Mouse (Mus musculus) CH12.LX (cell line): ENCODE data around the gene Olfr1251. TPM values are rescaled to one million over a fixed set of nuclear protein-coding genes. Genes with fewer than 3 reads are reported as not detected.
"Not testable (repeated sequence)": the region's sequence is repeated elsewhere in the genome, so short reads cannot be mapped to it uniquely, and the experiment has no call there.

Experiments
- DNase-seq: peaks from one replicate; pipeline ENCODE4 v3.0.0-alpha.2; 2013; ENCODE audit errors: extremely low read depth
- H3K27ac ChIP-seq: 2 replicates; pipeline ENCODE4 v1.5.1; 2012; ENCODE audit warnings: low read depth, mild to moderate bottlenecking, control low read depth, moderate library complexity; ENCODE audit not compliant: insufficient read depth
- H3K27me3 ChIP-seq: replicated peaks from 2 replicates; pipeline ENCODE3; 2012; ENCODE audit warnings: inconsistent platforms
- H3K36me3 ChIP-seq, 2 experiments: replicated peaks in 1 of 2; 2 replicates each; pipeline versions ENCODE3 to v1.6.1; 2012; ENCODE audit warnings: inconsistent platforms in 1 of 2, low read length in 1 of 2, mild to moderate bottlenecking in 1 of 2, mixed read lengths in 1 of 2, moderate library complexity in 1 of 2; ENCODE audit not compliant: control insufficient read depth in 1 of 2, insufficient read depth in 1 of 2
- H3K4me1 ChIP-seq, 2 experiments: 2 replicates each; pipeline ENCODE4 v1.6.1; 2012; ENCODE audit warnings: inconsistent platforms in 1 of 2, moderate library complexity in 1 of 2; ENCODE audit not compliant: insufficient read depth in 2 of 2, control insufficient read depth in 1 of 2
- H3K4me2 ChIP-seq: 2 replicates; pipeline ENCODE4 v1.6.1; 2012; ENCODE audit warnings: low read depth, mild to moderate bottlenecking, control low read depth; ENCODE audit not compliant: poor library complexity, insufficient read depth, severe bottlenecking
- H3K4me3 ChIP-seq, 3 experiments: fragments of 150-350 bp in 1 of 3; sonication (generic) in 1 of 3; replicated peaks in 1 of 3; 2 replicates each; pipeline versions ENCODE3 to v1.5.1; 2011 to 2012; ENCODE audit warnings: low read depth in 2 of 3, low read length in 2 of 3, mild to moderate bottlenecking in 2 of 3, moderate library complexity in 2 of 3, control low read depth in 1 of 3, improper control_type of control experiment in 1 of 3, inconsistent platforms in 1 of 3, mixed read lengths in 1 of 3; ENCODE audit not compliant: poor library complexity in 1 of 3
- H3K79me2 ChIP-seq: replicated peaks from 2 replicates; pipeline ENCODE4 v1.6.1; 2012; ENCODE audit warnings: mild to moderate bottlenecking, moderate library complexity; ENCODE audit not compliant: control insufficient read depth, poor library complexity, insufficient read depth, severe bottlenecking; ENCODE audit errors: extremely low read depth
- H3K9ac ChIP-seq: 2 replicates; pipeline ENCODE4 v1.6.1; 2012; ENCODE audit warnings: low read depth, mild to moderate bottlenecking, control low read depth, moderate library complexity; ENCODE audit not compliant: insufficient read depth
- H3K9me3 ChIP-seq: replicated peaks from 2 replicates; pipeline ENCODE3; 2012; ENCODE audit warnings: low read length, inconsistent platforms, mixed read lengths
- BHLHE40 ChIP-seq: IDR thresholded peaks from 2 replicates; pipeline ENCODE4 v1.6.1; 2011; ENCODE audit warnings: mild to moderate bottlenecking, low read depth, low read length, improper control_type of control experiment
- CHD1 ChIP-seq: IDR thresholded peaks from 2 replicates; pipeline ENCODE4 v1.6.1; 2012; ENCODE audit warnings: low read depth, low read length, improper control_type of control experiment, inconsistent platforms
- E2F4 ChIP-seq: IDR thresholded peaks from 2 replicates; pipeline ENCODE4 v1.6.1; 2011; ENCODE audit warnings: low read depth, low read length, improper control_type of control experiment; ENCODE audit not compliant: insufficient replicate concordance
- ELF1 ChIP-seq: IDR thresholded peaks from 2 replicates; pipeline ENCODE4 v1.6.1; 2014; ENCODE audit warnings: low read depth, mild to moderate bottlenecking, inconsistent platforms, low read length, improper control_type of control experiment
- EP300 ChIP-seq: IDR thresholded peaks from 2 replicates; pipeline ENCODE4 v1.6.1; 2011; ENCODE audit warnings: low read length, improper control_type of control experiment
- ETS1 ChIP-seq: conservative IDR thresholded peaks from 2 replicates; pipeline ENCODE4 v1.6.1; 2012; ENCODE audit warnings: low read depth, mild to moderate bottlenecking, inconsistent platforms, low read length, improper control_type of control experiment, moderate library complexity
- GABPA ChIP-seq: IDR thresholded peaks from 2 replicates; pipeline ENCODE4 v1.6.1; 2012; ENCODE audit warnings: low read depth, low read length, improper control_type of control experiment, inconsistent platforms; ENCODE audit not compliant: insufficient replicate concordance
- HCFC1 ChIP-seq: IDR thresholded peaks from 2 replicates; pipeline ENCODE4 v1.6.1; 2012; ENCODE audit warnings: low read depth, mild to moderate bottlenecking, inconsistent platforms, low read length, improper control_type of control experiment
- JUN ChIP-seq: IDR thresholded peaks from 2 replicates; pipeline ENCODE4 v1.6.1; 2011; ENCODE audit warnings: low read depth, mild to moderate bottlenecking, low read length, improper control_type of control experiment, moderate library complexity; ENCODE audit not compliant: insufficient read depth
- JUND ChIP-seq: conservative IDR thresholded peaks from 2 replicates; pipeline ENCODE4 v1.6.1; 2011; ENCODE audit warnings: low read depth, low read length, improper control_type of control experiment
- MAFK ChIP-seq: IDR thresholded peaks from 2 replicates; pipeline ENCODE4 v1.6.1; 2011; ENCODE audit warnings: low read length, improper control_type of control experiment; ENCODE audit not compliant: insufficient replicate concordance
- MAZ ChIP-seq: IDR thresholded peaks from 2 replicates; pipeline ENCODE4 v1.6.1; 2012; ENCODE audit warnings: low read depth, mild to moderate bottlenecking, inconsistent platforms, low read length, improper control_type of control experiment, moderate library complexity
- MYC ChIP-seq: IDR thresholded peaks from 2 replicates; pipeline ENCODE4 v1.6.1; 2011; ENCODE audit warnings: low read depth, mild to moderate bottlenecking, improper control_type of control experiment, low read length
- POLR2AphosphoS2 ChIP-seq: IDR thresholded peaks from 2 replicates; pipeline ENCODE4 v1.6.1; 2011; ENCODE audit warnings: low read depth, low read length, improper control_type of control experiment
- RAD21 ChIP-seq: IDR thresholded peaks from 2 replicates; pipeline ENCODE4 v1.6.1; 2011; ENCODE audit warnings: low read depth, mild to moderate bottlenecking, low read length, improper control_type of control experiment, moderate library complexity
- RCOR1 ChIP-seq: conservative IDR thresholded peaks from 2 replicates; pipeline ENCODE4 v1.6.1; 2012; ENCODE audit warnings: low read depth, mild to moderate bottlenecking, inconsistent platforms, low read length, improper control_type of control experiment
- SIN3A ChIP-seq: IDR thresholded peaks from 2 replicates; pipeline ENCODE4 v1.6.1; 2012; ENCODE audit warnings: low read length, improper control_type of control experiment, inconsistent platforms
- SMC3 ChIP-seq: IDR thresholded peaks from 2 replicates; pipeline ENCODE4 v1.6.1; 2011; ENCODE audit warnings: low read depth, low read length, improper control_type of control experiment
- TBP ChIP-seq: conservative IDR thresholded peaks from 2 replicates; pipeline ENCODE4 v1.6.1; 2011; ENCODE audit warnings: low read depth, low read length, improper control_type of control experiment
- TCF12 ChIP-seq: IDR thresholded peaks from 2 replicates; pipeline ENCODE4 v1.6.1; 2014; ENCODE audit warnings: low read depth, mild to moderate bottlenecking, inconsistent platforms, low read length, improper control_type of control experiment
- UBTF ChIP-seq: IDR thresholded peaks from 2 replicates; pipeline ENCODE4 v1.6.1; 2012; ENCODE audit warnings: low read depth, mild to moderate bottlenecking, inconsistent platforms, low read length, improper control_type of control experiment, moderate library complexity
- USF1 ChIP-seq: IDR thresholded peaks from 2 replicates; pipeline ENCODE4 v1.6.1; 2014; ENCODE audit warnings: low read depth, mild to moderate bottlenecking, inconsistent platforms, low read length, improper control_type of control experiment
- ZMIZ1 ChIP-seq: IDR thresholded peaks from 2 replicates; pipeline ENCODE4 v1.6.1; 2012; ENCODE audit warnings: low read depth, mild to moderate bottlenecking, inconsistent platforms, low read length, improper control_type of control experiment
- ZNF384 ChIP-seq: IDR thresholded peaks from 2 replicates; pipeline ENCODE4 v1.6.1; 2012; ENCODE audit warnings: low read depth, low read length, improper control_type of control experiment, inconsistent platforms
- dilution Hi-C: fragments of 300-500 bp; cut with MboI; formaldehyde crosslinking; loops from 2 replicates; pipeline ENCODE4 v1.14.3; 2020; ENCODE audit warnings: low sequenced_read_pairs; ENCODE audit not compliant: extremely low pct_unique_long_range_greater_than_20kb, extremely low pct_ligation_motif_present
- in situ Hi-C: fragments of 300-500 bp; cut with MboI; formaldehyde crosslinking; loops from 3 replicates; pipeline ENCODE4 v1.14.3; 2019; ENCODE audit warnings: low sequenced_read_pairs, low pct_ligation_motif_present, low pct_unique_long_range_greater_than_20kb, mixed read lengths
- polyA plus RNA-seq: library from polyadenylated mRNA; unstranded; fragments of >175 nt; gene quantifications from 2 replicates; pipeline ENCODE4 v1.2.1, GENCODE M21; 2012; ENCODE audit warnings: low read depth; ENCODE audit not compliant: insufficient read length
- total RNA-seq, 2 experiments: library from RNA; depleted of rRNA; stranded (reverse); fragments of 300-350 nt in 1 of 2; fragments of >200 nt in 1 of 2; gene quantifications; 2 replicates each; pipeline ENCODE4 v1.2.3; 2012 to 2014

Olfr1251 gene
- total and polyA plus RNA-seq, 3 experiments = not detected

- in situ Hi-C loops (no loop called here), dilution Hi-C loops (no loop called here)
- H3K27ac ChIP-seq = no peak within 1 kb of the TSS
- H3K9me3 ChIP-seq = peaks cover 5% of the 10 kb centered on the region
- H3K79me2 ChIP-seq = no peaks in the 10 kb centered on the region
- no peak within 1 kb of the TSS for H3K4me3 ChIP-seq
- H3K27me3 ChIP-seq = no peaks in the 10 kb centered on the region
- no peaks in the 10 kb centered on the region for H3K36me3 ChIP-seq
- H3K9ac ChIP-seq = no peak within 1 kb of the TSS
- no peak for DNase-seq
- TF ChIP-seq ETS1 = no peak
- no peak for TF ChIP-seq USF1
- no peak for TF ChIP-seq JUN
- no peak for TF ChIP-seq SIN3A
- no peak for TF ChIP-seq RCOR1
- TF ChIP-seq RAD21 = no peak
- TF ChIP-seq ZNF384 = no peak
- no peak for TF ChIP-seq TBP
- no peak for TF ChIP-seq POLR2AphosphoS2
- no peak for TF ChIP-seq MAFK
- TF ChIP-seq BHLHE40 = no peak
- TF ChIP-seq CHD1 = no peak
- no peak for TF ChIP-seq EP300
- TF ChIP-seq MAZ = no peak
- no peak for TF ChIP-seq MYC
- no peak for TF ChIP-seq ELF1
- TF ChIP-seq TCF12 = no peak
- no peak for TF ChIP-seq JUND
- no peak for TF ChIP-seq ZMIZ1
- no peak for TF ChIP-seq SMC3
- no peak within 1 kb of the TSS for H3K4me2 ChIP-seq
- no peaks in the 10 kb centered on the region for H3K4me1 ChIP-seq
These were observed 10.4 kb downstream of the Olfr1251 start, which contains the start of gene Olfr1250 for GRCm38 (mm10) chr2:89661367-89661766. TSS of gene Olfr1250 (minus strand) at chr2:89661467.

- no peak within 1 kb of the TSS for H3K27ac ChIP-seq
- H3K79me2 ChIP-seq = no peaks in the 10 kb centered on the region
- H3K9ac ChIP-seq = no peak within 1 kb of the TSS
- peaks cover 3% of the 10 kb centered on the region for H3K9me3 ChIP-seq
- H3K36me3 ChIP-seq = no peaks in the 10 kb centered on the region
- H3K4me2 ChIP-seq = no peak within 1 kb of the TSS
- H3K4me1 ChIP-seq = no peaks in the 10 kb centered on the region
- no peak within 1 kb of the TSS for H3K4me3 ChIP-seq
- no peaks in the 10 kb centered on the region for H3K27me3 ChIP-seq
- in situ Hi-C loops (no loop called here), dilution Hi-C loops (no loop called here)
- no peak for DNase-seq
- no peak for TF ChIP-seq GABPA
- no peak for TF ChIP-seq E2F4
- TF ChIP-seq ZMIZ1 = no peak
- no peak for TF ChIP-seq MAZ
- TF ChIP-seq JUN = no peak
- no peak for TF ChIP-seq HCFC1
- TF ChIP-seq RAD21 = no peak
- no peak for TF ChIP-seq JUND
- TF ChIP-seq SIN3A = no peak
- no peak for TF ChIP-seq UBTF
These were observed 36.9 kb downstream of the Olfr1251 start, which contains the start of gene Olfr1249 for GRCm38 (mm10) chr2:89634883-89635282. TSS of gene Olfr1249 (minus strand) at chr2:89634983.

- dilution Hi-C loops, H3K4me3 ChIP-seq, H3K79me2 ChIP-seq, H3K36me3 ChIP-seq, H3K9ac ChIP-seq, H3K27ac ChIP-seq, H3K4me2 ChIP-seq, H3K4me1 ChIP-seq, H3K27me3 ChIP-seq, in situ Hi-C loops, DNase-seq: not testable (repeated sequence)
- H3K9me3 ChIP-seq = peaks cover 11% of the 10 kb centered on the region
These were observed 53.6 kb downstream of the Olfr1251 start, which contains the start of gene Olfr1248 for GRCm38 (mm10) chr2:89618145-89618544. TSS of gene Olfr1248 (minus strand) at chr2:89618245.
